Mouse (Mus musculus): ENCODE results near the gene Irak1bp1. TPM values are rescaled to one million over a fixed set of nuclear protein-coding genes. Genes with fewer than 3 reads are reported as not detected.

Irak1bp1 gene
- total RNA-seq, 2 experiments from 2014 or later, result 3.6 to 6.1 TPM

- no peak for DNase-seq (ENCODE audit: low spot score in 2 of 2)
Measured at GRCm38 (mm10) chr9:82867698-82868097, 38.4 kb downstream of the Irak1bp1 start.

GRCm38 (mm10) chr9:82877078-82877477 lies 47.7 kb downstream of the Irak1bp1 start:
- no peak for DNase-seq (ENCODE audit: low spot score in 2 of 2)

GRCm38 (mm10) chr9:82884177-82884576 lies 54.8 kb downstream of the Irak1bp1 start:
- no peak for DNase-seq (ENCODE audit: low spot score in 2 of 2)

GRCm38 (mm10) chr9:82888645-82889044 lies 59.3 kb downstream of the Irak1bp1 start:
- DNase-seq (ENCODE audit: low spot score in 2 of 2), result no peak

Other genes with a start within 250 kb of the Irak1bp1 start
- gene Phip, start 146.0 kb downstream of the Irak1bp1 start, total RNA-seq (2021), result 10 to 100 TPM; 60.1 to 79.6 TPM

Data from adrenal gland, adult 18-20 months (tissue).